Mouse (Mus musculus) spleen, postnatal 4 days (tissue): ENCODE measurements around the gene Slmap.
"Not testable (repeated sequence)": the region's sequence is repeated elsewhere in the genome, so short reads cannot be mapped to it uniquely, and the experiment has no call there.

Experiments used
- DNase-seq, 2 experiments: peaks; one replicate each; pipeline ENCODE4 v3.0.0; 2022; ENCODE audit warnings: low spot score in 2 of 2

Gene Slmap

GRCm38 (mm10) chr14:26534757-26535479 lies at the start of gene Slmap:
Slmap (minus strand) TSS chr14:26534931.
- DNase-seq: peak; percentile 98 to 99

- DNase-seq: no peak
These were observed 48.9 kb upstream of the Slmap start for GRCm38 (mm10) chr14:26583645-26584044.

- peak; percentile 90 to 93 for DNase-seq
These were observed 44.9 kb upstream of the Slmap start for GRCm38 (mm10) chr14:26579346-26580343.

- peak in 1 of 2 experiments; percentile 18 for DNase-seq
These were observed 44.1 kb upstream of the Slmap start for GRCm38 (mm10) chr14:26578791-26579191.

- DNase-seq: no peak
These were observed 41.6 kb upstream of the Slmap start for GRCm38 (mm10) chr14:26576255-26576780.

GRCm38 (mm10) chr14:26573556-26573955 lies 38.8 kb upstream of the Slmap start, which contains the start of gene Dennd6a:
Dennd6a (plus strand) TSS chr14:26573856.
- not testable (repeated sequence) for DNase-seq

- DNase-seq: no peak
These were observed 37.4 kb upstream of the Slmap start for GRCm38 (mm10) chr14:26571951-26572675.

- DNase-seq: no peak
These were observed 35.1 kb upstream of the Slmap start for GRCm38 (mm10) chr14:26569880-26570279.

GRCm38 (mm10) chr14:26562247-26562646 lies 27.5 kb upstream of the Slmap start:
- DNase-seq: no peak

- DNase-seq: no peak
These were observed 23.8 kb upstream of the Slmap start for GRCm38 (mm10) chr14:26558536-26558935.

- no peak for DNase-seq
These were observed 22.9 kb upstream of the Slmap start for GRCm38 (mm10) chr14:26557581-26557980.

- no peak for DNase-seq
These were observed 18.1 kb upstream of the Slmap start for GRCm38 (mm10) chr14:26552853-26553252.

GRCm38 (mm10) chr14:26552441-26552840 lies 17.7 kb upstream of the Slmap start:
- no peak for DNase-seq

- DNase-seq: no peak
These were observed 16.0 kb upstream of the Slmap start for GRCm38 (mm10) chr14:26550712-26551111.

- no peak for DNase-seq
These were observed 13.1 kb upstream of the Slmap start for GRCm38 (mm10) chr14:26547516-26548488.

GRCm38 (mm10) chr14:26542136-26542535 lies 7.4 kb upstream of the Slmap start:
- DNase-seq: no peak

- no peak for DNase-seq
These were observed 5.8 kb upstream of the Slmap start for GRCm38 (mm10) chr14:26540577-26540976.

- DNase-seq: no peak
These were observed 4.5 kb upstream of the Slmap start for GRCm38 (mm10) chr14:26539241-26539640.

GRCm38 (mm10) chr14:26533821-26534756 lies 642 bp downstream of the Slmap start:
- DNase-seq: peak in 1 of 2 experiments; percentile 51
